Mouse (Mus musculus) cerebellum, adult (tissue): Measurements from ENCODE around the gene Ferd3l.

Experiments used
- ATAC-seq: cut with Nextera tagmentation; 2 replicates; pipeline ENCODE4 v1.9.2; 2017; ENCODE audit warnings: mild to moderate bottlenecking, moderate library complexity, mixed read lengths; ENCODE audit not compliant: insufficient number of reproducible peaks, low FRiP score, low TSS enrichment

Ferd3l gene

DNA sequence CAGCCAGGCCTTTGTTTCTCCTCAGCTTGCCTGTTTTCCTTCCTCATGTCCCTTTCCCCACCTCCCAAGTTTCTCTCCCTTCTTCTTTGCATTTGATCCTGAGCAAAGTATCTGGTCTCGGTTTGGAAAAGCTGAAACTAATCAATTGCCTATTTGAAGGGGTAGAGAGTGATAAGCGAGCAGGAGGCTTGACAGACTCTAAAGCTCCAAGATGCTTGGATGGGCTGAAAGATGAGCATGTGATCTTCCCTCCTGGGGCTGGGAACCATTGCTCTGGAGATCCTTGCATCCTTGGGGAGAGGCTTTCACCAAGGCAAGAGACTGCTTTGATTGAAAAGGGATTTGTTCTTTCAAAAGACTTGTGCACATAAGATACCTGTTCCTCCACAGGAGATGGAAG is 36.2 kb downstream of the Ferd3l start:
- ATAC-seq: no peak

DNA sequence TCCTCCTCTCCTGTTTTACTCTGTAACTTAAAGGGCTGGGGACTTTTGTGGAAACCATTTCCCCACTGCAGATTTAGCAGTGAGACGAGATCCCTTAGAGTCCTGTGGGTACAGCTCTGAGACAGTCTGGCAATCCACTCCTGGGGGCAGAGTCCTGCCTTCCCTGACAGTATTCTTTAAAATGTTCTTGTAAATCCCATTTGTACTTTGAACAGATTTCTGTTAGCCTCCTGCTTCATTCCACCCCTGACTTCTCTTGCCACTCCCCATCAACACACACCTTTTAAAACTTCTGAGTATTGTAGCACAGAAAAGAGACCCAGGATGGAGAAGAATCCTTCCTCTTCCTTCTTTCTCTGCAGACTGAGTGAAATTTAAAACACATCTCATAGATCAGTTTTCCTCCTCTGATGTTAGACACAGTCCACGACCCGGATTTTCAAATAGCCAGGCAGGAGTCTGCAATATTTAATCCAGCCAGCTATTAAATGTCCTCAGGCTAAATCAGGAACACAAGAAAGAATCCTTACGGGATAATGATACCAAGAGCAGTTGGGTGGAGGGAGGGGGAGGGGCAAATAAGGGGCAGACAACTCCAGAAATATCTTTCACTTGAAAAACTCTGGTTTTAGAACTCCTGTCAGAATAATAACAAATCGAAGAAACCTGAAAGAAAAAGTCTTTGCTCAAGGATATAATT is 37.6 kb downstream of the Ferd3l start:
- ATAC-seq: no peak

DNA sequence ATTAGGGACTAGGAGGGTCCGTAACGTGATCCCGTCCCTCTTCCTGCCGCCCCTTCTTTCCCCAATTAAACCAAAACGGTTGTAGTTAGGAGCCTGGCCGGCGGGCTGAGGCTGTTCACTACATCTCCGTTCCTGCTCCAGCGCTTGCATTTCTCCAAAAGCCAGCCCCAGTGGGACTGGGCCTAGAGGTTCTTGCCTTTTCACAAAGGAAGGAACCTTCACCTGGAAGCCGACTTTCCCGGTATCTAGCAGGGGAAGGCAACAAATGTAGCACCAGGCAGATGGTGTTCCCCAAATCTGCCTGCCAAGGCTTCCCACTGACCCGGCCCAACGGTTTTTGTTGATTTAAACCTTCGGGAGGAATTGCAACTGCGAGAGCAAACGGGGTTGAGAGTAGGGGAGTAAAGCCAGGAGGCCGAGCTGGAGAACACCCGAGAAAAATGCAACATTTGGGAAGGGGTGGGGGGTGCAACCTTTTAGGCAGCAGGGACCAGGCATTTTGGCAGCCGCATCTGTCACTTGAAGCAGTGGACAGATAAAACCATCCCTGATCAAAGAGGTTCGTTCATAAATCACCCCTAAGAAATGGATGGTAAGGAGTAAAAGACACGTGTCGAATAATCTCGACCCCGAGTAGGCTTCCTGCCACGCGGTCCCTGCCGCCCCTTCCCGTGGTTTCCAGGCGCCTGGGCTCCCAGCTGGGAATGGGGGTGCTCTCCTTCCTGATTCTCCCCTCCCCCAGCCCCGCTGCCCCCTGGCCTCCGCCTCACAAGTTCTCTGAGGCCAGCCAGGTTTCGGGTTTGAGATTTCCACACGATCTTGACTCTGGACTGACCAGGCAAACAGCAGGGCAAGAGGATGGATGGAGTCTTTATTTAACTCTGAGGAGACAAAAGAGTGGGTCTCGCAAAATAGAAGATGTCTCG is 38.5 kb downstream of the Ferd3l start:
- ATAC-seq: no peak

DNA sequence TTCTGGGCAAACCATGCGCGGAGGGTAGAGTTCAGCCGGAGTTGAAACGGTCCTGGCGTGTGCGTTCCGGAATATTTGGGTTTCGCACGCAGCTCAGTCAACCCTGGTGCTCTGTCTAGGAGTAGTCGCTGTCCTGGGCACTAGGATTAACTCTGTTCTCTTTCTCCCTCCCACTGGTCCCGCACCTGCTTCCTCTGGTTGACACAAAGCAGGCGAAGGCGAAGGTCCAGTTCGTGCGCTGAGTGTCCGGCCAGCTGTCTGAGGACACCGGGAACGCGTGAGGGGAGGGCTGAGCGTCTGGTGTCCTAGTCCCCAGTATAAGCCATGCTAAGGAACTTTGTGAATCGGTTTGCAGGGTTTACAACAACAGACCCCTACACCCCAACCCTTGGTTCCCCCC is 39.3 kb downstream of the Ferd3l start:
- ATAC-seq: no peak

DNA sequence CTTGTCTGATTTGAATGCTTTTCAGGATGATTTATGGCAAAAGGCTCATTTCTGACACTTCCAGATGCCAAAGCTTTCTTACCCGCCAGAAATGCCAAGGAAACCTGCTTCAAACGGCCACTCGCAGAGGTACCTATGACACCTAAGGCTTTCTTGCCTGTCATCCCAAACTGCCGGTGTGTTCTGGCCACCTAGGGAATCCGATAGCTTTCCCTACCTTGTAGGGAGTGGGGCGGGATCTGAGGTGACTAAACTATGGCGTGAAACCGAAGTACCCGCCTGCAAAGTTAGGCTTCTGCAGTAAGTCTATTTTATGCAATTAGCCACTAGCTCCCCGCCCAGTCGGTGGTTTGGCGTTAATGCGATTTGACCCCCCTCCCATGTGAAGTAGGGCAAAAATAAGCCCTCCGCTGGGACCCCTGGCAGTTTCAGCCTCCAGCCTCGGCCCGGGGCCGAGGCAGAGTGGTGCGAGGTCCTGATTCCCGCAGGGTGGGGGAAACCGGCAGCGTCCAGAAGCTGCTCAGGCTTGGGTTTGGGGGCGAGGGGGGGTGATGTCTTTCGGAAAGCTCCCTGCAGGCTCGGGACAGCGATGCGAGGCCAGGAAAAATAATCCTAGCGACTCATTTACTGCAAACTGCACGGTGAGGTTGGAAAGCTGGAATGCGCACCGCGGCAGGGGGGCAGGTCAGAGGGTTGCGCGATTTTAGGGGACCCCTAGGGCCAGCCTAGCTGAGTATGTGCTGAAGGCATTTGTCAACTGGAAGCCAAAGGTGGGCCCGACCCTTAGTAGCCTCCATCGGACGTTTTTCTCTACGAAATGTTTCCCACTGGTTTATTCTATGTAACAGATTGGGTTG is 40.0 kb downstream of the Ferd3l start:
- no peak for ATAC-seq

DNA sequence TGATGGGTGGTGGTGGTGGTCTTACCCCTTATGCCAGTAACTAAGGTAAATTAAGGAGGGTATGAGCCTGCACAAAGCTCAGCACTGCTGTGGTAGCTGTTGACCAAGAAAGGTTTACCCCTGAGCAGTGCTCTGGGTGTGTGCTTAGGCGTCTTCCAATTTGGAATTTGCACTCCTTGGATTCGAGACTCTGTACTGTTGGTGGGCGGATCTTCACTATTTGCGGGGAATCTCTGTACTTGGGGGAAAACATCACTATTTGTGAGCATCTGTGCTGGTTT is 40.6 kb downstream of the Ferd3l start:
- ATAC-seq: no peak
